Mouse (Mus musculus): ENCODE results near the gene P3h2. TPM values are rescaled to one million over a fixed set of nuclear protein-coding genes. Genes with fewer than 3 reads are reported as not detected.
A peak's percentile ranks its signal among the peaks of the same experiment; 100 is the strongest.

P3h2 gene
- polyA plus RNA-seq, 1 experiment from 2014 or later: 2.9 TPM

DNA sequence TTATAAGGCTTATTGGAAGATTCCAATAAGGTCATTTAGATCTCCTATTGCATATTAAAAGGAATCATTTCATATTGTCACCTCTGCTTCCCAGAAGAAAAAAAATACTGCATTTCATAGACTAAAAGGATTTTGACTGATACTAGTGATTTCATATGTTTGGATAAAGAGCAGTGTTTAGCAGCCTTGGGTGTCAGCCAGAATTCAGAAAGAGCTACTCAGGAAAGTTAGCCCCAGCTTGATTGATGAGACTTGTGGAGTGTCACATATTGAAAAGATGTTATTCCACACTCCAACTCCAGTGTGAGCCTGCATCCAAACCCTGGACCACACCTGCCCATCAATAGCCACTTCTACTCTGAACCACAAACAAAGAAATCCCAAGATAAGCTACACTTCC is 23.2 kb downstream of the P3h2 start:
- Histone ChIP-seq H3K4me3 (ENCODE audit: low read depth, low read length) (no peak overlapping the region), H3K27ac (ENCODE audit: low read depth, low read length) (no peak overlapping the region), H3K36me3 (ENCODE audit: control insufficient read depth, insufficient read depth, low read length) (no peaks in the 10 kb centered on the region), H3K9ac (ENCODE audit: low read depth, low read length) (no peak overlapping the region), H3K4me2 (no peak overlapping the region), H3K27me3 (replicated peaks; ENCODE audit: control insufficient read depth, insufficient read depth, low read length) (no peaks in the 10 kb centered on the region), H3K9me3 (ENCODE audit: control insufficient read depth, low read length) (no peaks in the 10 kb centered on the region), H3K4me1 (replicated peaks; ENCODE audit: control insufficient read depth, insufficient read depth, low read length) (0 out of 2 replicates have a peak, but pooled peaks cover 2% of the 10 kb centered on the region)
- ATAC-seq (replicated peaks; ENCODE audit: low FRiP score) (no peak), DNase-seq (ENCODE audit: low spot score) (no peak)

GRCm38 (mm10) chr16:26078923-26079351 is 26.6 kb downstream of the P3h2 start:
- DNase-seq (ENCODE audit: low spot score) (no peak), ATAC-seq (replicated peaks; ENCODE audit: low FRiP score) (no peak)
- Histone ChIP-seq H3K4me3 (ENCODE audit: low read depth, low read length) (no peak overlapping the region), H3K36me3 (ENCODE audit: control insufficient read depth, insufficient read depth, low read length) (no peaks in the 10 kb centered on the region), H3K27me3 (replicated peaks; ENCODE audit: control insufficient read depth, insufficient read depth, low read length) (no peaks in the 10 kb centered on the region), H3K4me1 (replicated peaks; ENCODE audit: control insufficient read depth, insufficient read depth, low read length) (0 out of 2 replicates have a peak, but pooled peaks cover 2% of the 10 kb centered on the region), H3K9ac (ENCODE audit: low read depth, low read length) (no peak overlapping the region), H3K9me3 (ENCODE audit: control insufficient read depth, low read length) (no peaks in the 10 kb centered on the region), H3K4me2 (no peak overlapping the region), H3K27ac (ENCODE audit: low read depth, low read length) (no peak overlapping the region; the same call in 1 of the 2 replicates)
- 21% methylated on average over 7 of the region's 7 CpGs for WGBS

DNA sequence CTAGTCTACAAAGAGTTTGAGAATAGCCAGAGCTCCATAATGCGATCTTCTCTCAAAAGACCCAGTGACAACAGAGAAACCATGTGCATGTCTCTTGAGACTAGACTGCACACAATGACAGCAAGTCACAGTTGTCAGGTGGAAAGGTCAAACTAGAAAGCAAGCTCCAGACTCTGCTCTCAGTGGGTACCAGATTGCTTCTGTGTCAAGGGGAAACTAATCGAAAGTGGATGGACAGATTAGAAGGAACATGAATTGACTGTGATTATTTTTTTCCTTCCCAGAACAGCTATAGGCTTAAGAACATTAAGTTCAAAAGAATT is 27.5 kb downstream of the P3h2 start:
- Histone ChIP-seq H3K4me3 (ENCODE audit: low read depth, low read length) (no peak overlapping the region), H3K36me3 (ENCODE audit: control insufficient read depth, insufficient read depth, low read length) (no peaks in the 10 kb centered on the region), H3K9me3 (ENCODE audit: control insufficient read depth, low read length) (no peaks in the 10 kb centered on the region), H3K27ac (ENCODE audit: low read depth, low read length) (no peak overlapping the region), H3K9ac (ENCODE audit: low read depth, low read length) (no peak overlapping the region), H3K27me3 (replicated peaks; ENCODE audit: control insufficient read depth, insufficient read depth, low read length) (no peaks in the 10 kb centered on the region), H3K4me1 (replicated peaks; ENCODE audit: control insufficient read depth, insufficient read depth, low read length) (0 out of 2 replicates have a peak, but pooled peaks cover 2% of the 10 kb centered on the region), H3K4me2 (no peak overlapping the region)
- no peak for DNase-seq (ENCODE audit: low spot score)
- ATAC-seq (replicated peaks; ENCODE audit: low FRiP score): no peak
- 60% methylated on average over 2 of the region's 2 CpGs for WGBS

- Histone ChIP-seq H3K27me3 (replicated peaks; ENCODE audit: control insufficient read depth, insufficient read depth, low read length) (no peaks in the 10 kb centered on the region), H3K9me3 (ENCODE audit: control insufficient read depth, low read length) (no peaks in the 10 kb centered on the region), H3K9ac (ENCODE audit: low read depth, low read length) (no peak overlapping the region), H3K36me3 (ENCODE audit: control insufficient read depth, insufficient read depth, low read length) (no peaks in the 10 kb centered on the region), H3K4me2 (no peak overlapping the region), H3K27ac (ENCODE audit: low read depth, low read length) (no peak overlapping the region), H3K4me1 (replicated peaks; ENCODE audit: control insufficient read depth, insufficient read depth, low read length) (0 out of 2 replicates have a peak, but pooled peaks cover 2% of the 10 kb centered on the region), H3K4me3 (ENCODE audit: low read depth, low read length) (no peak overlapping the region)
- WGBS: 68% methylated on average over 10 of the region's 10 CpGs
- ATAC-seq (replicated peaks; ENCODE audit: low FRiP score): 0 out of 2 replicates have a peak, but pooled peaks have one; percentile 12
- no peak for DNase-seq (ENCODE audit: low spot score)
Observed at GRCm38 (mm10) chr16:26077246-26078099, 28.1 kb downstream of the P3h2 start.

DNA sequence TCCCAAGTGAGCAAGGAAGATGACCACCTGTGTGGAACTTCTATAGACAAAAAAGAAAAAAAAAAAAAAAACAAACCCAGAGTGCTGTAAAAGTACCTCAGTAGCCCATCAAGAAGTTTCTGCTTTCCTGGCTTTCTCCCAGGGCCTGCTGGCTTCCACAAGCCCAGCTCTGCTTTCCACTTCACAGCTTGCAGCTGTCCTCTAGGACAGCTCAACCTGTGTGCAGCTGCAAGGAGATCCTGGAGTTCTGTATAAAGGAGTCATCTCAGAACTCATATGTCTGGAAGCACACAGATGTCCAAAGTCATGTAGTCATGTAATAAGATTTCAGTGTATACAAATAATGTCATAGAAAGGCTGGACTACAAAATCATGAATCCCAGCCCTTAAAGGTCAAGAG is 30.5 kb downstream of the P3h2 start:
- no peak overlapping the region for H3K4me3 ChIP-seq (ENCODE audit: low read depth, low read length)
- H3K4me2 ChIP-seq: no peak overlapping the region
- no peaks in the 10 kb centered on the region for H3K36me3 ChIP-seq (ENCODE audit: control insufficient read depth, insufficient read depth, low read length)
- 0 out of 2 replicates have a peak, but pooled peaks cover 2% of the 10 kb centered on the region for H3K4me1 ChIP-seq (replicated peaks; ENCODE audit: control insufficient read depth, insufficient read depth, low read length)
- DNase-seq (ENCODE audit: low spot score): no peak
- ATAC-seq (replicated peaks; ENCODE audit: low FRiP score): no peak
- no peak overlapping the region for H3K27ac ChIP-seq (ENCODE audit: low read depth, low read length)
- no peaks in the 10 kb centered on the region for H3K9me3 ChIP-seq (ENCODE audit: control insufficient read depth, low read length)
- H3K27me3 ChIP-seq (replicated peaks; ENCODE audit: control insufficient read depth, insufficient read depth, low read length): no peaks in the 10 kb centered on the region
- H3K9ac ChIP-seq (ENCODE audit: low read depth, low read length): no peak overlapping the region

- Histone ChIP-seq H3K9me3 (ENCODE audit: control insufficient read depth, low read length) (no peaks in the 10 kb centered on the region), H3K4me3 (ENCODE audit: low read depth, low read length) (no peak overlapping the region), H3K27ac (ENCODE audit: low read depth, low read length) (no peak overlapping the region), H3K27me3 (replicated peaks; ENCODE audit: control insufficient read depth, insufficient read depth, low read length) (no peaks in the 10 kb centered on the region), H3K9ac (ENCODE audit: low read depth, low read length) (no peak overlapping the region), H3K4me1 (replicated peaks; ENCODE audit: control insufficient read depth, insufficient read depth, low read length) (no peaks in the 10 kb centered on the region), H3K36me3 (ENCODE audit: control insufficient read depth, insufficient read depth, low read length) (no peaks in the 10 kb centered on the region), H3K4me2 (no peak overlapping the region)
- no peak for DNase-seq (ENCODE audit: low spot score)
- 93% methylated on average over 3 of the region's 3 CpGs for WGBS
- ATAC-seq (replicated peaks; ENCODE audit: low FRiP score): no peak
Observed at GRCm38 (mm10) chr16:26070376-26070775, 35.2 kb downstream of the P3h2 start.

DNA sequence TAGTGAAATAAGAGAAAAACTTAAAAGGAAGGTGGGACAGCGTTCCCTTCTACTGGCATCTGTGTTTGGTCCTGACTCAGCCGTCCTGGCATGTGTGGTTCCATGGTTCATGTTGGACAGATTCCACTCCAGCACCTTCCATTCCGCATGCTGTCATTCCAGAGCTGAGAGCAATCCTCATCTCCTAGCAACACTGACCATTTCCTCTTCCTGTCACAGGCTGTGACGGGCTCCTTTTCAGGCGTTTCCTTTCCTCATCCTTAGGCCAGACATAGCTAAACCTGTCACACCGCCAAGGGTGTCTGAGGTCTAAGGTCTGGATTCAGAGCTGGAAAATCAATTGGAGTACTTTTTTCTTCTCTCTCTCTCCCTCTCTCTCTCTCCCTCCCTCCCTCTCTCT is 40.5 kb downstream of the P3h2 start:
- Histone ChIP-seq H3K9me3 (ENCODE audit: control insufficient read depth, low read length) (no peaks in the 10 kb centered on the region), H3K27me3 (replicated peaks; ENCODE audit: control insufficient read depth, insufficient read depth, low read length) (no peaks in the 10 kb centered on the region), H3K4me2 (no peak overlapping the region), H3K27ac (ENCODE audit: low read depth, low read length) (no peak overlapping the region), H3K9ac (ENCODE audit: low read depth, low read length) (no peak overlapping the region), H3K4me3 (ENCODE audit: low read depth, low read length) (no peak overlapping the region), H3K36me3 (ENCODE audit: control insufficient read depth, insufficient read depth, low read length) (no peaks in the 10 kb centered on the region), H3K4me1 (replicated peaks; ENCODE audit: control insufficient read depth, insufficient read depth, low read length) (no peaks in the 10 kb centered on the region)
- DNase-seq (ENCODE audit: low spot score): no peak
- 41% methylated on average over 6 of the region's 6 CpGs for WGBS
- ATAC-seq (replicated peaks; ENCODE audit: low FRiP score): peak; percentile 43; the same call in 1 of the 2 replicates

DNA sequence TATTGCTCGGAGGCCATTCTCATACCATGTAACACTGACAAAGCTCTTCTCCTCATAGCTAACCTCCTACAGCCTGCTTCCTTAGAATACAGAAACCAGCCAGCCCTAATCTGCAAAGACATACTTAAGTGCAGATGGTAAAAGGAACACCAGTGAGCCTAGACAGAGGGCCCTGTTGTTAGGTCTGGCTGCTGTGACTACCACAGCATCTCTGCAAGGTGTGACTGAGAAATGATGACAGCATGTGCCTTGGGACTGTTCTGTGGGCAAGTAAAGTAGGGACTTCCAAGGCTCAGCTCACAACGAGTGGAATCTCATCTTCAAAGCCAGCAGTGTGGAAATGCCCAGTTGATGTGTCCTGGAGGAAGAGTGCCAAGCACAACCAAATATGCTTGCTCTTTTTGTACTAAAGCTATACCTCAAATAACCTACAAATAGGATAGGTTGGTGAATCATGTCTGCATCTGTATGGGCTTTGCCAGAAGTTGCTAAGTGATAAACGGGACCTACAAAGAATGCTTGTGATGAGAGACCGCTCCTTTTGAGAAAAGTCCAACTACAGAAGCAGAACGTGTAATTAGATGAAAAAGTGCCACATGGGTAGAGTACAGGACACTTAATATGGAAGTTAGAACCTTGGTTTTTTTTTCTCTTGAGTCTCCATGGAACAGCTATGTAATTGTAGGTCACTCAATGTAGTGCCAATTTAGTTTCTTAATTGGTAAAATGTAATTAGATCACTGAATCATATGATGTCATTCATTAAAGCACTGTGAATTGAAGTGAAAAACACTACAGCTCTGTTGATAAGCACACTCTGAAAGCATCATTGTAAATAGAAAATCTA is 45.1 kb downstream of the P3h2 start:
- DNase-seq (ENCODE audit: low spot score) (no peak), ATAC-seq (replicated peaks; ENCODE audit: low FRiP score) (no peak)
- H3K27me3 ChIP-seq (replicated peaks; ENCODE audit: control insufficient read depth, insufficient read depth, low read length): no peaks in the 10 kb centered on the region
- no peak overlapping the region for H3K9ac ChIP-seq (ENCODE audit: low read depth, low read length)
- 83% methylated on average over 5 of the region's 5 CpGs for WGBS
- no peaks in the 10 kb centered on the region for H3K36me3 ChIP-seq (ENCODE audit: control insufficient read depth, insufficient read depth, low read length)
- H3K27ac ChIP-seq (ENCODE audit: low read depth, low read length): no peak overlapping the region
- no peaks in the 10 kb centered on the region for H3K4me1 ChIP-seq (replicated peaks; ENCODE audit: control insufficient read depth, insufficient read depth, low read length)
- H3K4me2 ChIP-seq: no peak overlapping the region
- H3K9me3 ChIP-seq (ENCODE audit: control insufficient read depth, low read length): no peaks in the 10 kb centered on the region
- no peak overlapping the region for H3K4me3 ChIP-seq (ENCODE audit: low read depth, low read length)
